Mouse (Mus musculus): Measurements from ENCODE around the gene Magt1.
"Not testable (repeated sequence)": the region's sequence is repeated elsewhere in the genome, so short reads cannot be mapped to it uniquely, and the experiment has no call there.

The Magt1 gene

DNA sequence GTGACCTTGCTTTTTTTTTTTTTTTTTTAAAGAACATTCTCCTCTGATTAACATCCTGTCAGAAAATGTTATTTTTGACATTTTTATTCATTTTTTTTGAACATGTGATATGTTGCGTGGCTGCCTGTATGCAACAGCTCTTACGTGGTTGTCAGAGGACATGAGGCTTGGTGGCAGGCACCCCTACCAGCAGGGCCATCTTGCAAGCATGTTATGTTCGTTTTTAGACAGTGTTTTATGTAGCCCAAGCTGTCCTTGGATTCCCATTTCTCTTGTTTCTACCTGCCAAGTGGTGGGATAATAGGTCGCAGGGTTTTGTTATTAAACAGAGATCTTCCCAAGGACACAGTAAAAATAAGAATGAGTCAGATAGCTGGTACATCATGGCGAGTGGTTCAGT, 18.5 kb upstream of the Magt1 start:
- Histone ChIP-seq H3K9me3 (ENCODE audit: low read length) (no peaks in the 10 kb centered on the region), H3K27me3 (ENCODE audit: insufficient read depth, low read length) (no peaks in the 10 kb centered on the region), H3K4me1 (replicated peaks; ENCODE audit: low read depth, low read length) (no peaks in the 10 kb centered on the region; the same call in 1 of the 2 replicates), H3K4me3 (replicated peaks; ENCODE audit: low read length) (no peak overlapping the region), H3K36me3 (ENCODE audit: insufficient read depth, low read length) (no peaks in the 10 kb centered on the region)
- no peak for TF ChIP-seq NANOG (IDR thresholded peaks at IDR 0.05; ENCODE audit: borderline replicate concordance, low read length)
- no peak for TF ChIP-seq POU5F1 (IDR thresholded peaks at IDR 0.05; ENCODE audit: borderline replicate concordance, low read length)
- no peak for TF ChIP-seq CTCF (conservative IDR thresholded peaks at IDR 0.05; ENCODE audit: low read length)

DNA sequence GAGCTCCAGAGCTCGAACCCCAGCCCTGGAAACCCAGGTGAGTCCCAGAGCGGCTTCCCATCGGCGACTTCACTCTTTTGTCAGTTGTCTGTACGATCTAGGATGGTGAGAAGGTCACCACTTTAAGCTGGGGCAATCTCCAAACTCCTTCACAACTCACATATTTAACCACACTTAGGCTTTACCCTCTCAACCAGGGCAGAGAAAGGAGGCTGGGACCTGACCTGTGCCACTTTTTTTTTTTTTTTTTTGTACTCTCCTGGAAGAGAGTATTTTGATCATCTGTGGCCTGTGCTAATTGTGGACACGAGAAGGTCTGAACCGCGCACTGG, 15.6 kb upstream of the Magt1 start:
- Histone ChIP-seq H3K9me3 (ENCODE audit: low read length) (no peaks in the 10 kb centered on the region), H3K27me3 (ENCODE audit: insufficient read depth, low read length) (no peaks in the 10 kb centered on the region), H3K4me3 (replicated peaks; ENCODE audit: low read length) (peak overlapping the region; percentile 78), H3K4me1 (replicated peaks; ENCODE audit: low read depth, low read length) (no peaks in the 10 kb centered on the region; the same call in 1 of the 2 replicates), H3K36me3 (ENCODE audit: insufficient read depth, low read length) (peaks cover under 1% of the 10 kb centered on the region)
- TF ChIP-seq CTCF (conservative IDR thresholded peaks at IDR 0.05; ENCODE audit: low read length) (no peak), NANOG (IDR thresholded peaks at IDR 0.05; ENCODE audit: borderline replicate concordance, low read length) (no peak), POU5F1 (IDR thresholded peaks at IDR 0.05; ENCODE audit: borderline replicate concordance, low read length) (no peak)

DNA sequence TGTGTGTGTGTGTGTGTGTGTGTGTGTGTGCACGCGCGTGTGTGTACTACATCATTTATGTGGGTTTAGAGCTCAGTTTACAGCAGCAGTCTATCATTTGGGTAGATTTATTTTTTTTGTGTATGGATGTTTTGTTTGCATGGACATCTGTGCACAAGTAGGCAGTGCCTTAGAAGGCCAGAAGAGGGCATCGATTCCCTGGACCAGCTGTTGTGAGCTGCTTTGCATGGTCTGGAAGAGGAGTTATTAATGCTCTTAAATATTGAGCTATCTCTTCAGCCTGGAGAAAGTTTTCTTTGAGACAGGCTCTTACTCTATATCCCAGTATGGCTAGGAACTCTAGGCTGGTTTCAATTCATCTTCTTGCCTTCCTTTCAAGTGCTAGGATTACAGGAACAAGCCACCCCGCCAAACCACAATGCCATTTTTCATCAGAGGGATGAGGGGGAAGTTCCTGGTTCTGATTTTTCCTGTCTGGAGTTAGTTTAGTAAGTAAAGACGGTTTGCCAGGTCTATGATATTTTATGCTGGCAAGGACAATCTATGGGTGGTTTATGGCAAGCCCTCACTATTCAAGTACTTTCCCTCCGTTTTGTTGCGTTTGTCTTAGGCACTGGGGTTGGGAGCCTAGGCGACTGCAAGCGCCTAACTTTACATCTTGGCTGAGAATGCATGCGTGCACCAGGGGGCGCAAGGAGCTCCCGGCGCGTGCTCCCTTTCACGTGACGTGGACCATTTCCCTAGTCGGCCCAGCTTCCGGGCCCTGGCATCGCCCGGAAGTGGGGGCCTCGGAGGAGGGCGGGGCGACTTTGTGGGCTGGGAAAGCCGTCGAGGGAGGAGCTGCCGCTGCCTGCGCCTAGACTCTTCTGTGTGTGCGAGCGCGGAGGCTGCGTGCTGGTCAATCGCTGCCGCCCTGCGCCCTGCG, 15.0 kb upstream of the Magt1 start, which contains the start of gene Atp7a:
TSS of gene Atp7a (plus strand) at position 859 of the 925 bp plus-strand sequence.
- no peak for TF ChIP-seq NANOG (IDR thresholded peaks at IDR 0.05; ENCODE audit: borderline replicate concordance, low read length)
- no peak for TF ChIP-seq POU5F1 (IDR thresholded peaks at IDR 0.05; ENCODE audit: borderline replicate concordance, low read length)
- TF ChIP-seq CTCF (conservative IDR thresholded peaks at IDR 0.05; ENCODE audit: low read length) = peak; percentile 24
- no peaks in the 10 kb centered on the region for H3K27me3 ChIP-seq (ENCODE audit: insufficient read depth, low read length)
- peaks cover 7% of the 10 kb centered on the region for H3K36me3 ChIP-seq (ENCODE audit: insufficient read depth, low read length)
- H3K4me1 ChIP-seq (replicated peaks; ENCODE audit: low read depth, low read length) = no peaks in the 10 kb centered on the region; the same call in 1 of the 2 replicates
- H3K9me3 ChIP-seq (ENCODE audit: low read length) = no peaks in the 10 kb centered on the region
- H3K4me3 ChIP-seq (replicated peaks; ENCODE audit: low read length) = peak within 1 kb of the TSS; percentile 78

DNA sequence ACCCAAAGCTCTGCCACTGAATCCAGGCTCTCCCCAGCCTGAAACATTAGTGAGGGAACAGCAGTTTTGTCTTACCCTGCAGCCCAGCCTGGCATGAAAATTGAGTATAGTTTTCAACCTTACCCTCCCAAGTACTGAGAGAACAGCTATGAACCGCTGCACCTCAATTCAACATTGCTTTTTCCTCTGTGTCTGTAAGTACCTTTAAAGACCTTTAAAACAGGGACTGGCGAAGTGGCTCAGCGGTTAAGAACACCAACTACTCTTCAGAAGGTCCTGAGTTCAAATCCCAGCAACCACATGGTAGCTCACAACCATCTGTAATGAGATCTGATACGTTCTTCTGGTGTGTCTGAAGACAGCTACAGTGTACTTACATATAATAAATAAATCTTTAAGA, 5.8 kb upstream of the Magt1 start:
- peaks cover 12% of the 10 kb centered on the region for H3K4me1 ChIP-seq (replicated peaks; ENCODE audit: low read depth, low read length)
- peak overlapping the region; percentile 88 for H3K4me3 ChIP-seq (replicated peaks; ENCODE audit: low read length)
- TF ChIP-seq NANOG (IDR thresholded peaks at IDR 0.05; ENCODE audit: borderline replicate concordance, low read length) (no peak), POU5F1 (IDR thresholded peaks at IDR 0.05; ENCODE audit: borderline replicate concordance, low read length) (no peak), CTCF (conservative IDR thresholded peaks at IDR 0.05; ENCODE audit: low read length) (no peak)
- no peaks in the 10 kb centered on the region for H3K9me3 ChIP-seq (ENCODE audit: low read length)
- peaks cover 46% of the 10 kb centered on the region for H3K36me3 ChIP-seq (ENCODE audit: insufficient read depth, low read length)
- H3K27me3 ChIP-seq (ENCODE audit: insufficient read depth, low read length) = no peaks in the 10 kb centered on the region

DNA sequence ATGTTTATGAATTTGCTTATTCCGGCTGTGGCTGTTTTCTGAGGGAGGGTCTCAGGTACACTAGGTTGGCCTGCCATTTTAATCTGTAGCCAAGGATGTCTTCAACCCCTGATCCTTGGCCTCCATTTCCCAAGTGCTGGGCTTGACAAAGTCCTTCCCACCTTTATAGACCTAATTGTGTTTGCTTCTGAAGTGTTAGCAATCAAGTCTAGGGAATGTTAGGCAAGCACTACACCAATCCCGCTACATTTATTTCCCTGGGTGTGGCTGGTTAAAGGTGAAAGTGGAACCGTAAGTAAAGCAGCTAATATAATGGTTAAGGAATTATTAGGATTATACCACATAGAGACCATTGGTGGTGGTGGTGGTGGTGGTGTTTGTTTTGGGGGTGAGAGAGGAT, 5.4 kb upstream of the Magt1 start:
- H3K27me3 ChIP-seq (ENCODE audit: insufficient read depth, low read length) = no peaks in the 10 kb centered on the region
- peaks cover 43% of the 10 kb centered on the region for H3K36me3 ChIP-seq (ENCODE audit: insufficient read depth, low read length)
- peaks cover 12% of the 10 kb centered on the region for H3K4me1 ChIP-seq (replicated peaks; ENCODE audit: low read depth, low read length)
- peak overlapping the region; percentile 88 for H3K4me3 ChIP-seq (replicated peaks; ENCODE audit: low read length)
- no peak for TF ChIP-seq CTCF (conservative IDR thresholded peaks at IDR 0.05; ENCODE audit: low read length)
- no peak for TF ChIP-seq NANOG (IDR thresholded peaks at IDR 0.05; ENCODE audit: borderline replicate concordance, low read length)
- no peak for TF ChIP-seq POU5F1 (IDR thresholded peaks at IDR 0.05; ENCODE audit: borderline replicate concordance, low read length)
- H3K9me3 ChIP-seq (ENCODE audit: low read length) = no peaks in the 10 kb centered on the region

DNA sequence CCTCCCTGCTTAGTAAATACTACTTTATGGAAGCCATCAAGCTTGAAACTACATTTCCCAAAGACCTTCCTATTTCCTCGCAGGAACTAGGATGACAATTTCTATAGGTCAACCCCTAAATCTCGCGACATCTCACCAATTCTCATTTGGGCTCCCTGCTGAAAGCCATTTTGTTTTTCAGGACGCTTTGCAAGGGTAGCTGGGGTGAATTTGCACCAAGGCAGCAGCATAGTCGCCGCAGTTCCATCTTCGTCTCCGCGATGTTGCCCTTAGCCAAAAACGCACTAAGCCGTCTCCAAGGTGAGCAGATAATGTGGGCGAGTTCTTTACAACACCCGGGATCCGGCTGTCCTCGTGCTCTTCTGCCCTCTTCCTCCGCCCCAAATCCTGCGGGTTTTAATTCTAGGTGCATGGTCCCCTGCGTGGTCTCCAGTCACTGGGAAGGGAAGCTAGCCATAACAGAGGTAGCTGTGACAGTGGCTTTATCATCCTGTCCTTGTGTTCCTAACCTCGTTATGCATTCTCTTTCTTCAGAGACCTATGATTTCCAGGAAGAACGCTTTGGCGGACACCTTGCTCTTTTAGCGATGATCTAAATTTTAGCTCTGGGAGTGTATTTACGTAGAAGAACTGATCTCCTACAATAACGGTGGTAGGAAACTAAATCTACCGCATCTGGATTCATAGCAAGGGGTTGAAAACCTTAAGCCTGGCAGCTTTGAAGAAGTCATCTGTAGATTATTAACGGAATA, 4.0 kb upstream of the Magt1 start, which contains the start of gene Cox7b:
TSS of gene Cox7b (plus strand) at position 130 of the 752 bp plus-strand sequence.
- no peak for TF ChIP-seq POU5F1 (IDR thresholded peaks at IDR 0.05; ENCODE audit: borderline replicate concordance, low read length)
- no peak for TF ChIP-seq CTCF (conservative IDR thresholded peaks at IDR 0.05; ENCODE audit: low read length)
- no peak for TF ChIP-seq NANOG (IDR thresholded peaks at IDR 0.05; ENCODE audit: borderline replicate concordance, low read length)
- H3K4me3 ChIP-seq (replicated peaks; ENCODE audit: low read length) = peak within 1 kb of the TSS; percentile 88
- peaks cover 12% of the 10 kb centered on the region for H3K4me1 ChIP-seq (replicated peaks; ENCODE audit: low read depth, low read length)
- H3K36me3 ChIP-seq (ENCODE audit: insufficient read depth, low read length) = peaks cover 30% of the 10 kb centered on the region
- H3K9me3 ChIP-seq (ENCODE audit: low read length) = no peaks in the 10 kb centered on the region
- no peaks in the 10 kb centered on the region for H3K27me3 ChIP-seq (ENCODE audit: insufficient read depth, low read length)

DNA sequence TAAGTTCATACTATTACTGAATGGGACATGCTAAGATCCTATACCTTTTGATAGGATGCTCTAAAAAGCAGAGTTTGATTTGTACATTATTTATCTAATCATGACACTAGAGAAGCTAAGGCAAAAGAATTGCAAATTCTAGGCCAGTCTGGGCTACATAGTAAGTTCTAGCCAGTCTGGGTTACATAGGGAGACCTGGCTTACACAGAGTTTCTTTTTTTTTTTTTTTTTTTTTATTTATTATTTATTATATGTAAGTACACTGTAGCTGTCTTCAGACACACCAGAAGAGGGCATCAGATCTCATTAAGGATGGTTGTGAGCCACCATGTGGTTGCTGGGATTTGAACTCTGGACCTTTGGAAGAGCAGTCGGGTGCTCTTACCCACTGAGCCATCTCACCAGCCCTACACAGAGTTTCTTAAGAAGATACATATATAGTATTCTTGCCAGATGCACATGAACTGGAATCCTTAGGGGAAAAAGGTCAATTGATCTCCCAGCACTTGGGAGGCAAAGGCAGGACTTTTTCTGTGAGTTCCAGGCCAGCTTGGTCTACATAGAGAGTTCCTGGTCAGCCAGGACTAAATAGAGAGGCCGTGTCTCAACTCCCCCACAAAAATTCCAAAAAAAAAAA, 3.2 kb upstream of the Magt1 start:
- not testable (repeated sequence) for H3K9me3 ChIP-seq (ENCODE audit: low read length); H3K27me3 ChIP-seq (ENCODE audit: insufficient read depth, low read length)
- peaks cover 21% of the 10 kb centered on the region for H3K36me3 ChIP-seq (ENCODE audit: insufficient read depth, low read length)
- H3K4me1 ChIP-seq (replicated peaks; ENCODE audit: low read depth, low read length) = peaks cover 18% of the 10 kb centered on the region
- H3K4me3 ChIP-seq (replicated peaks; ENCODE audit: low read length) = peak overlapping the region; percentile 88

DNA sequence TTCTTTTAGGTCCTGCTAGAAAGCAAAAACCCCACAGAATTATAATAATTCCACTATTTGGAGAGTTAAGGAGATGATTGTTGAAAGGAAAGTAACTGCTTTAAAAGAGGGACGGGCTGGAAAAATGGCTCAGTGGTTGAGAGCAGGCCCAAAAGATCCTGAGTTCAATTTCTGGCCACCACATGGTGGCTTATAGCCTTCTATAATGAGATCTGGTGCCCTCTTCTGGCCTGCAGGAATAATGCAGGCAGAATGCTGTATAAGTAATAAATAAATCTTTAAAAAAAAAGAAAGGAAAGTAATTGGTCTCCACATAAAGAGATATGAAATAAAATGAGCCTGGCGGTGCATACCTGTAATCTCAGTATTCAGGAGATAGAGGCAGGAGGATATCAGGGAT, 1.5 kb upstream of the Magt1 start:
- H3K9me3 ChIP-seq (ENCODE audit: low read length) = no peaks in the 10 kb centered on the region
- no peaks in the 10 kb centered on the region for H3K27me3 ChIP-seq (ENCODE audit: insufficient read depth, low read length)
- TF ChIP-seq NANOG (IDR thresholded peaks at IDR 0.05; ENCODE audit: borderline replicate concordance, low read length) (no peak), POU5F1 (IDR thresholded peaks at IDR 0.05; ENCODE audit: borderline replicate concordance, low read length) (no peak), CTCF (conservative IDR thresholded peaks at IDR 0.05; ENCODE audit: low read length) (peak; percentile 57)
- H3K36me3 ChIP-seq (ENCODE audit: insufficient read depth, low read length) = peaks cover 10% of the 10 kb centered on the region
- peak overlapping the region; percentile 71; the same call in 1 of the 2 replicates for H3K4me3 ChIP-seq (replicated peaks; ENCODE audit: low read length)
- peaks cover 31% of the 10 kb centered on the region for H3K4me1 ChIP-seq (replicated peaks; ENCODE audit: low read depth, low read length)

All from E14TG2a.4 (cell line).